Mouse (Mus musculus) embryonic facial prominence, embryonic 15.5 days (tissue): Measurements from ENCODE around the gene Zfp638. TPM values are rescaled to one million over a fixed set of nuclear protein-coding genes. Genes with fewer than 3 reads are reported as not detected.
A peak's percentile ranks its signal among the peaks of the same experiment; 100 is the strongest.

Source experiments
- ATAC-seq: fragments of 200-750 bp; cut with Nextera tagmentation; 2 replicates; pipeline ENCODE4 v1.8.0; 2017; ENCODE audit warnings: low read depth, moderate TSS enrichment; ENCODE audit not compliant: insufficient number of reproducible peaks, low FRiP score, low TSS enrichment
- H3K27ac ChIP-seq: fragments of 300-500 bp; sonication (generic); replicated peaks from 2 replicates; pipeline ENCODE4 v1.5.1; 2015; ENCODE audit warnings: mild to moderate bottlenecking, inconsistent platforms
- H3K27me3 ChIP-seq: fragments of 300-500 bp; sonication (generic); 2 replicates; pipeline ENCODE4 v1.6.1; 2015; ENCODE audit warnings: inconsistent platforms
- H3K36me3 ChIP-seq: fragments of 300-500 bp; sonication (generic); 2 replicates; pipeline ENCODE4 v1.6.1; 2015; ENCODE audit warnings: mild to moderate bottlenecking, inconsistent platforms
- H3K4me1 ChIP-seq: fragments of 300-500 bp; sonication (generic); 2 replicates; pipeline ENCODE4 v1.6.1; 2015; ENCODE audit warnings: inconsistent platforms
- H3K4me2 ChIP-seq: fragments of 300-500 bp; sonication (generic); replicated peaks from 2 replicates; pipeline ENCODE4 v1.6.1; 2015; ENCODE audit warnings: mild to moderate bottlenecking, inconsistent platforms
- H3K4me3 ChIP-seq: fragments of 300-500 bp; sonication (generic); replicated peaks from 2 replicates; pipeline ENCODE4 v1.5.1; 2015; ENCODE audit warnings: mild to moderate bottlenecking, inconsistent platforms
- H3K9ac ChIP-seq: fragments of 300-500 bp; sonication (generic); 2 replicates; pipeline ENCODE4 v1.6.1; 2015; ENCODE audit warnings: inconsistent platforms
- H3K9me3 ChIP-seq: fragments of 300-500 bp; sonication (generic); replicated peaks from 2 replicates; pipeline ENCODE4 v1.6.1; 2016; ENCODE audit warnings: inconsistent platforms
- WGBS: fragments of 180-500 bp; shearing (Covaris S2); methylation state at CpG from one replicate; pipeline ENCODE4 v1.1.7; 2015; 5-methylcytosine and 5-hydroxymethylcytosine counted together
- polyA plus RNA-seq: library from polyadenylated mRNA; unstranded; fragments of >200 nt; fragmentation: Nextera tagmentation; extraction: Ambion mirVana; gene quantifications from 2 replicates; pipeline ENCODE4 v1.2.1, GENCODE M21; 2015

The Zfp638 gene
- polyA plus RNA-seq, 1 experiment from 2014 or later = 52.7 TPM

GRCm38 (mm10) chr6:83846141-83846540 is 20.8 kb upstream of the Zfp638 start:
- H3K27me3 ChIP-seq = no peaks in the 10 kb centered on the region
- no peaks in the 10 kb centered on the region for H3K36me3 ChIP-seq
- no peak for ATAC-seq
- no peak overlapping the region for H3K4me3 ChIP-seq
- H3K4me1 ChIP-seq = no peaks in the 10 kb centered on the region
- no peak overlapping the region for H3K27ac ChIP-seq
- H3K9ac ChIP-seq = no peak overlapping the region
- 85% methylated on average over 2 of the region's 2 CpGs for WGBS
- no peak overlapping the region for H3K4me2 ChIP-seq
- no peaks in the 10 kb centered on the region for H3K9me3 ChIP-seq

- 78% methylated on average over 2 of the region's 2 CpGs for WGBS
These were observed 17.5 kb upstream of the Zfp638 start for GRCm38 (mm10) chr6:83849446-83849845.

GRCm38 (mm10) chr6:83857476-83857875 is 9.4 kb upstream of the Zfp638 start:
- Histone ChIP-seq H3K36me3 (no peaks in the 10 kb centered on the region), H3K27me3 (no peaks in the 10 kb centered on the region), H3K4me1 (no peaks in the 10 kb centered on the region), H3K27ac (no peak overlapping the region), H3K9me3 (no peaks in the 10 kb centered on the region), H3K4me3 (no peak overlapping the region), H3K4me2 (no peak overlapping the region), H3K9ac (no peak overlapping the region)
- WGBS = 44% methylated on average over 5 of the region's 5 CpGs
- no peak for ATAC-seq

More at GRCm38 (mm10) chr6:83849446-83849845, 17.5 kb upstream of the Zfp638 start:
- Histone ChIP-seq H3K27ac (no peak overlapping the region), H3K4me1 (no peaks in the 10 kb centered on the region), H3K9ac (no peak overlapping the region), H3K4me3 (no peak overlapping the region), H3K9me3 (no peaks in the 10 kb centered on the region), H3K36me3 (no peaks in the 10 kb centered on the region), H3K27me3 (no peaks in the 10 kb centered on the region), H3K4me2 (no peak overlapping the region)
- ATAC-seq = no peak

- Histone ChIP-seq H3K9ac (no peak overlapping the region), H3K4me3 (no peak overlapping the region), H3K36me3 (no peaks in the 10 kb centered on the region), H3K4me2 (no peak overlapping the region), H3K27ac (no peak overlapping the region), H3K9me3 (no peaks in the 10 kb centered on the region), H3K27me3 (no peaks in the 10 kb centered on the region), H3K4me1 (no peaks in the 10 kb centered on the region)
- ATAC-seq = no peak
- WGBS = 82% methylated on average over 9 of the region's 9 CpGs
These were observed 6.9 kb upstream of the Zfp638 start for GRCm38 (mm10) chr6:83860033-83860432.

GRCm38 (mm10) chr6:83863538-83863937 is 3.4 kb upstream of the Zfp638 start:
- no peak for ATAC-seq
- Histone ChIP-seq H3K9ac (no peak overlapping the region), H3K4me3 (no peak overlapping the region), H3K36me3 (no peaks in the 10 kb centered on the region), H3K27ac (no peak overlapping the region), H3K9me3 (no peaks in the 10 kb centered on the region), H3K4me2 (no peak overlapping the region), H3K27me3 (no peaks in the 10 kb centered on the region), H3K4me1 (peaks cover 11% of the 10 kb centered on the region)
- 66% methylated on average over 4 of the region's 4 CpGs for WGBS

GRCm38 (mm10) chr6:83866423-83866822 is 486 bp upstream of the Zfp638 start:
- H3K9ac ChIP-seq = no peak overlapping the region

GRCm38 (mm10) chr6:83867598-83868585 is 983 bp downstream of the Zfp638 start:
- H3K9ac ChIP-seq = 0 out of 2 replicates have a peak overlapping the region, but pooled peaks have one; percentile 35
- H3K4me3 ChIP-seq = peak overlapping the region; percentile 58
- H3K9me3 ChIP-seq = no peaks in the 10 kb centered on the region
- ATAC-seq = no peak; the same call in 1 of the 2 replicates
- H3K27ac ChIP-seq = no peak overlapping the region
- WGBS = 4% methylated on average over 19 of the region's 19 CpGs
- H3K4me1 ChIP-seq = peaks cover 11% of the 10 kb centered on the region
- H3K27me3 ChIP-seq = no peaks in the 10 kb centered on the region
- peak overlapping the region; percentile 100 for H3K4me2 ChIP-seq
- no peaks in the 10 kb centered on the region for H3K36me3 ChIP-seq

More at GRCm38 (mm10) chr6:83866423-83866822, 486 bp upstream of the Zfp638 start:
- H3K27me3 ChIP-seq = no peaks in the 10 kb centered on the region
- WGBS = 35% methylated on average over 4 of the region's 4 CpGs
- H3K36me3 ChIP-seq = no peaks in the 10 kb centered on the region
- H3K4me2 ChIP-seq = peak overlapping the region; percentile 100
- no peaks in the 10 kb centered on the region for H3K9me3 ChIP-seq
- no peak for ATAC-seq
- H3K4me1 ChIP-seq = peaks cover 11% of the 10 kb centered on the region
- peak overlapping the region; percentile 58 for H3K4me3 ChIP-seq
- H3K27ac ChIP-seq = no peak overlapping the region

- no peak overlapping the region for H3K4me3 ChIP-seq
- H3K9me3 ChIP-seq = no peaks in the 10 kb centered on the region
- no peak overlapping the region for H3K4me2 ChIP-seq
- no peak for ATAC-seq
- 4% methylated on average over 4 of the region's 4 CpGs for WGBS
- H3K27me3 ChIP-seq = no peaks in the 10 kb centered on the region
- no peak overlapping the region for H3K9ac ChIP-seq
- no peak overlapping the region for H3K27ac ChIP-seq
- no peaks in the 10 kb centered on the region for H3K36me3 ChIP-seq
- no peaks in the 10 kb centered on the region for H3K4me1 ChIP-seq
These were observed 12.9 kb downstream of the Zfp638 start for GRCm38 (mm10) chr6:83879815-83880214.

GRCm38 (mm10) chr6:83886789-83887188 is 19.9 kb downstream of the Zfp638 start:
- H3K4me2 ChIP-seq = no peak overlapping the region
- H3K4me1 ChIP-seq = no peaks in the 10 kb centered on the region
- no peak for ATAC-seq
- no peaks in the 10 kb centered on the region for H3K9me3 ChIP-seq
- no peaks in the 10 kb centered on the region for H3K27me3 ChIP-seq
- WGBS = 81% methylated on average over 3 of the region's 3 CpGs
- no peaks in the 10 kb centered on the region for H3K36me3 ChIP-seq
- H3K27ac ChIP-seq = no peak overlapping the region
- no peak overlapping the region for H3K4me3 ChIP-seq
- H3K9ac ChIP-seq = no peak overlapping the region

GRCm38 (mm10) chr6:83888802-83889201 is 21.9 kb downstream of the Zfp638 start:
- H3K27ac ChIP-seq = no peak overlapping the region
- H3K36me3 ChIP-seq = no peaks in the 10 kb centered on the region
- no peak overlapping the region for H3K9ac ChIP-seq
- no peak for ATAC-seq
- H3K27me3 ChIP-seq = no peaks in the 10 kb centered on the region
- H3K4me1 ChIP-seq = no peaks in the 10 kb centered on the region
- no peaks in the 10 kb centered on the region for H3K9me3 ChIP-seq
- 63% methylated on average over 1 of the region's 1 CpGs for WGBS
- no peak overlapping the region for H3K4me2 ChIP-seq
- no peak overlapping the region for H3K4me3 ChIP-seq

- no peaks in the 10 kb centered on the region for H3K36me3 ChIP-seq
- no peaks in the 10 kb centered on the region for H3K27me3 ChIP-seq
- no peaks in the 10 kb centered on the region for H3K9me3 ChIP-seq
- no peak overlapping the region for H3K27ac ChIP-seq
- H3K4me1 ChIP-seq = no peaks in the 10 kb centered on the region
- H3K4me3 ChIP-seq = no peak overlapping the region
- 35% methylated on average over 2 of the region's 2 CpGs for WGBS
- H3K4me2 ChIP-seq = no peak overlapping the region
- no peak for ATAC-seq
- H3K9ac ChIP-seq = no peak overlapping the region
These were observed 23.5 kb downstream of the Zfp638 start for GRCm38 (mm10) chr6:83890281-83891015.
